Mouse (Mus musculus) bone marrow macrophage, adult 2 months (primary cell): ENCODE results near the gene Fbxw4.

Source experiments
- CTCF ChIP-seq: IDR thresholded peaks from 2 replicates; pipeline ENCODE4 v1.5.1; 2012; ENCODE audit warnings: low read depth, mild to moderate bottlenecking, low read length, moderate library complexity
- POLR2A ChIP-seq: IDR thresholded peaks from 2 replicates; pipeline ENCODE4 v1.6.1; 2012; ENCODE audit warnings: mild to moderate bottlenecking, low read depth, low read length, borderline replicate concordance

DNA sequence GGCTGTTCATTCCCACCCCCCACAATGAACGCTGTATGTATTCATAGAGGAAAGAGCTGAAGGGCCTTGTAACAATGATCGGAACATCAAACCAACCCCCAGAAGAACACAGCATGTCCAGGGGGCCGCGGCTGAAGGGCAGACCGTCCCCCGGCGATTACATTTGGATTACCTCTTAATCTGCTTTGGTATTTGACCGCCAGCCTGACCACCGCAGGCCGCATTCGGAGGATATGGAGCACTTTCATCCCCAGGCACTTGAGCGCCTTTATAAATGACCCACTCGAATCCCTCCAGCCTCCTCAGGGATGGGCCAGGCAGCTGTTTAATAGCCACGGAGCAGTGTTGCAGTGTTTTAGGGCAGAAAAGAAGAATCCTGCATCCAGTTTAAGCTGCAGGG is 92.7 kb downstream of the Fbxw4 start:
- TF ChIP-seq POLR2A (no peak), CTCF (no peak)
